Mouse (Mus musculus) WW6 (cell line): ENCODE data around the gene Atp1a4.

Source experiments
- DNase-seq: peaks from one replicate; pipeline ENCODE4 v3.0.0-alpha.2; 2013; ENCODE audit warnings: low read depth, low spot score

Gene Atp1a4

GRCm38 (mm10) chr1:172258314-172258713 is at the start of gene Atp1a4:
Gene Atp1a4, minus strand, starts transcription at chr1:172258414.
- DNase-seq = no peak

GRCm38 (mm10) chr1:172307936-172308335 is 49.7 kb upstream of the Atp1a4 start:
- DNase-seq = no peak

GRCm38 (mm10) chr1:172306885-172307284 is 48.7 kb upstream of the Atp1a4 start:
- DNase-seq = no peak

GRCm38 (mm10) chr1:172306196-172306595 is 48.0 kb upstream of the Atp1a4 start:
- no peak for DNase-seq

GRCm38 (mm10) chr1:172305635-172306034 is 47.4 kb upstream of the Atp1a4 start:
- DNase-seq = no peak

GRCm38 (mm10) chr1:172305153-172305552 is 46.9 kb upstream of the Atp1a4 start:
- no peak for DNase-seq

- no peak for DNase-seq
Measured at GRCm38 (mm10) chr1:172304443-172304842, 46.2 kb upstream of the Atp1a4 start.

- no peak for DNase-seq
Measured at GRCm38 (mm10) chr1:172302851-172303250, 44.6 kb upstream of the Atp1a4 start.

- no peak for DNase-seq
Measured at GRCm38 (mm10) chr1:172302311-172302710, 44.1 kb upstream of the Atp1a4 start.

GRCm38 (mm10) chr1:172301180-172301579 is 43.0 kb upstream of the Atp1a4 start:
- DNase-seq = no peak

- DNase-seq = no peak
Measured at GRCm38 (mm10) chr1:172300247-172300646, 42.0 kb upstream of the Atp1a4 start.

GRCm38 (mm10) chr1:172299528-172299927 is 41.3 kb upstream of the Atp1a4 start:
- DNase-seq = no peak

GRCm38 (mm10) chr1:172297611-172298537 is 39.7 kb upstream of the Atp1a4 start, which contains the start of gene Atp1a2:
Gene Atp1a2, minus strand, starts transcription at chr1:172298064.
- DNase-seq = no peak

GRCm38 (mm10) chr1:172296816-172297510 is 38.7 kb upstream of the Atp1a4 start:
- no peak for DNase-seq

- DNase-seq = no peak
Measured at GRCm38 (mm10) chr1:172295751-172296197, 37.6 kb upstream of the Atp1a4 start.

- no peak for DNase-seq
Measured at GRCm38 (mm10) chr1:172293449-172293848, 35.2 kb upstream of the Atp1a4 start.

- no peak for DNase-seq
Measured at GRCm38 (mm10) chr1:172292880-172293279, 34.7 kb upstream of the Atp1a4 start.

- DNase-seq = no peak
Measured at GRCm38 (mm10) chr1:172289617-172289946, 31.4 kb upstream of the Atp1a4 start.

- DNase-seq = no peak
Measured at GRCm38 (mm10) chr1:172288900-172289616, 30.8 kb upstream of the Atp1a4 start.

GRCm38 (mm10) chr1:172286740-172287139 is 28.5 kb upstream of the Atp1a4 start:
- no peak for DNase-seq

- DNase-seq = no peak
Measured at GRCm38 (mm10) chr1:172284221-172284620, 26.0 kb upstream of the Atp1a4 start.

- no peak for DNase-seq
Measured at GRCm38 (mm10) chr1:172283073-172283472, 24.9 kb upstream of the Atp1a4 start.
